Mouse (Mus musculus): Measurements from ENCODE around the gene Numb.

- TF ChIP-seq HCFC1 (IDR thresholded peaks at IDR 0.05; ENCODE audit: borderline replicate concordance, insufficient read depth, low read length) (no peak), CHD2 (IDR thresholded peaks at IDR 0.05; ENCODE audit: low read depth, low read length) (no peak), MAFK (IDR thresholded peaks at IDR 0.05; ENCODE audit: insufficient read depth, low read depth, low read length) (no peak)
These were observed 20.2 kb upstream of the Numb start for GRCm38 (mm10) chr12:83941938-83942337.
